Mouse (Mus musculus) lung, embryonic 14.5 days (tissue): ENCODE results near the gene Zfp791. TPM values are rescaled to one million over a fixed set of nuclear protein-coding genes. Genes with fewer than 3 reads are reported as not detected.

ENCODE experiments used
- ATAC-seq: fragments of 200-750 bp; cut with Nextera tagmentation; 2 replicates; pipeline ENCODE4 v1.8.0; 2017; ENCODE audit warnings: mild to moderate bottlenecking, moderate TSS enrichment, moderate library complexity; ENCODE audit not compliant: insufficient read depth
- DNase-seq: peaks from one replicate; pipeline ENCODE4 v3.0.0-alpha.2; 2015
- H3K27ac ChIP-seq: fragments of 300-500 bp; sonication (generic); 2 replicates; pipeline ENCODE4 v1.5.1; 2014; ENCODE audit warnings: low read depth, mild to moderate bottlenecking, moderate library complexity
- H3K27me3 ChIP-seq: fragments of 300-500 bp; sonication (generic); 2 replicates; pipeline ENCODE4 v1.6.1; 2014; ENCODE audit warnings: low read length, control low read depth; ENCODE audit not compliant: insufficient read depth
- H3K36me3 ChIP-seq: fragments of 300-500 bp; sonication (generic); 2 replicates; pipeline ENCODE4 v1.6.1; 2014; ENCODE audit warnings: control low read depth; ENCODE audit not compliant: insufficient read depth
- H3K4me1 ChIP-seq: fragments of 300-500 bp; sonication (generic); 2 replicates; pipeline ENCODE4 v1.6.1; 2014; ENCODE audit warnings: antibody characterized with exemption, control low read depth; ENCODE audit not compliant: insufficient read depth
- H3K4me2 ChIP-seq: fragments of 300-500 bp; sonication (generic); 2 replicates; pipeline ENCODE4 v1.6.1; 2014; ENCODE audit warnings: mild to moderate bottlenecking
- H3K4me3 ChIP-seq: fragments of 300-500 bp; sonication (generic); 2 replicates; pipeline ENCODE4 v1.5.1; 2014; ENCODE audit warnings: low read depth, low read length
- H3K9ac ChIP-seq: fragments of 300-500 bp; sonication (generic); 2 replicates; pipeline ENCODE4 v1.6.1; 2014
- H3K9me3 ChIP-seq: fragments of 300-500 bp; sonication (generic); 2 replicates; pipeline ENCODE4 v1.6.1; 2016; ENCODE audit warnings: low read depth, low read length, control low read depth
- CTCF ChIP-seq: IDR thresholded peaks from 2 replicates; pipeline ENCODE4 v1.5.1; 2016; ENCODE audit warnings: antibody characterized with exemption, low read depth
- WGBS: fragments of 180-500 bp; shearing (Covaris S2); extraction: QIAGEN DNeasy Blood & Tissue Kit; methylation state at CpG from one replicate; pipeline ENCODE4 v1.1.7; 2014; 5-methylcytosine and 5-hydroxymethylcytosine counted together
- microRNA-seq: library from miRNA; unstranded; fragments of <30 nt; microRNA quantifications from one replicate; pipeline ENCODE4, GENCODE M21; 2016; ENCODE audit warnings: borderline number of aligned reads
- polyA plus RNA-seq: library from polyadenylated mRNA; unstranded; fragments of >200 nt; fragmentation: Nextera tagmentation; extraction: Ambion mirVana; gene quantifications from 2 replicates; pipeline ENCODE4 v1.2.1, GENCODE M21; 2014

Zfp791 gene
- polyA plus RNA-seq, 1 experiment from 2014 or later = 1.7 TPM

- 100% methylated on average over 2 of the region's 2 CpGs for WGBS
- TF ChIP-seq CTCF = no peak
- no peak for ATAC-seq
- H3K27ac ChIP-seq = no peak overlapping the region
- no peaks in the 10 kb centered on the region for H3K27me3 ChIP-seq
- H3K4me2 ChIP-seq = no peak overlapping the region
- H3K4me1 ChIP-seq = peaks cover under 1% of the 10 kb centered on the region; the same call in 1 of the 2 replicates
- no peak overlapping the region for H3K9ac ChIP-seq
- no peaks in the 10 kb centered on the region for H3K9me3 ChIP-seq
- no peak for DNase-seq
- peaks cover 3% of the 10 kb centered on the region; the same call in 1 of the 2 replicates for H3K36me3 ChIP-seq
- H3K4me3 ChIP-seq = no peak overlapping the region
These were observed 55.7 kb downstream of the Zfp791 start for GRCm38 (mm10) chr8:85067155-85067554.

GRCm38 (mm10) chr8:85065213-85065612 is 57.7 kb downstream of the Zfp791 start:
- Histone ChIP-seq H3K4me3 (no peak overlapping the region), H3K27me3 (no peaks in the 10 kb centered on the region), H3K27ac (no peak overlapping the region), H3K9me3 (no peaks in the 10 kb centered on the region), H3K36me3 (peaks cover 3% of the 10 kb centered on the region; the same call in 1 of the 2 replicates), H3K4me1 (no peaks in the 10 kb centered on the region; the same call in 1 of the 2 replicates), H3K4me2 (no peak overlapping the region), H3K9ac (no peak overlapping the region)
- TF ChIP-seq CTCF = no peak
- DNase-seq (no peak), ATAC-seq (no peak)
- 20% methylated on average over 2 of the region's 2 CpGs for WGBS

- Histone ChIP-seq H3K9ac (no peak overlapping the region), H3K36me3 (peaks cover 8% of the 10 kb centered on the region; the same call in 1 of the 2 replicates), H3K4me3 (no peak overlapping the region), H3K9me3 (no peaks in the 10 kb centered on the region), H3K27ac (no peak overlapping the region), H3K27me3 (no peaks in the 10 kb centered on the region), H3K4me1 (no peaks in the 10 kb centered on the region; the same call in 1 of the 2 replicates), H3K4me2 (no peak overlapping the region)
- DNase-seq (no peak), ATAC-seq (no peak)
- no peak for TF ChIP-seq CTCF
- 93% methylated on average over 4 of the region's 4 CpGs for WGBS
These were observed 60.3 kb downstream of the Zfp791 start for GRCm38 (mm10) chr8:85062603-85063002.

- DNase-seq (peak; percentile 97), ATAC-seq (peak; percentile 92)
- H3K27ac ChIP-seq = no peak within 1 kb of the TSS
- H3K9ac ChIP-seq = peak within 1 kb of the TSS; percentile 68
- peak within 1 kb of the TSS; percentile 77 for H3K4me3 ChIP-seq
- no peaks in the 10 kb centered on the region; the same call in 1 of the 2 replicates for H3K4me1 ChIP-seq
- no peaks in the 10 kb centered on the region for H3K9me3 ChIP-seq
- TF ChIP-seq CTCF = no peak
- under 1% methylated on average over 52 of the region's 53 CpGs for WGBS
- no peaks in the 10 kb centered on the region for H3K27me3 ChIP-seq
- peaks cover 27% of the 10 kb centered on the region for H3K36me3 ChIP-seq
- H3K4me2 ChIP-seq = peak within 1 kb of the TSS; percentile 96
These were observed 62.8 kb downstream of the Zfp791 start, which contains the start of gene Fbxw9 for GRCm38 (mm10) chr8:85059879-85060616. Fbxw9 (plus strand) TSS chr8:85060055.

Small RNA genes lying within 50 kb of the gene (microRNA-seq; reads per million reads assigned to microRNA genes)
- gene Gm23388 (not detected), gene Mir7070 (not detected)

Other genes starting within 250 kb of the Zfp791 start
- gene Gcdh, start 229.2 kb downstream of the Zfp791 start, polyA plus RNA-seq = 28.1 and 30.4 TPM in 2 replicates
- gene Klf1, start 221.2 kb downstream of the Zfp791 start, polyA plus RNA-seq = 1.8 and 1.9 TPM in 2 replicates
- 12.0 and 15.3 TPM in 2 replicates for gene Dnase2a, start 214.5 kb downstream of the Zfp791 start, polyA plus RNA-seq
- 0.30 and 0.39 TPM in 2 replicates for gene Mast1, start 185.7 kb downstream of the Zfp791 start, polyA plus RNA-seq
- not detected in 2 replicates for gene Rtbdn, start 176.1 kb downstream of the Zfp791 start, polyA plus RNA-seq
- not detected in 2 replicates for gene Gm49661, start 153.7 kb downstream of the Zfp791 start, polyA plus RNA-seq
- gene Prdx2, start 153.5 kb downstream of the Zfp791 start, polyA plus RNA-seq = 819 and 843 TPM in 2 replicates
- gene Rnaseh2a, start 153.3 kb downstream of the Zfp791 start, polyA plus RNA-seq = 117 and 121 TPM in 2 replicates
- gene Junb, start 144.4 kb downstream of the Zfp791 start, polyA plus RNA-seq = 12.8 and 15.4 TPM in 2 replicates
- gene Hook2, start 132.5 kb downstream of the Zfp791 start, polyA plus RNA-seq = 15.2 and 18.0 TPM in 2 replicates
- not detected in 2 replicates for gene Best2, start 108.6 kb downstream of the Zfp791 start, polyA plus RNA-seq
- 97.2 and 98.0 TPM in 2 replicates for gene Asna1, start 97.8 kb downstream of the Zfp791 start, polyA plus RNA-seq
- 153 and 156 TPM in 2 replicates for gene Trir, start 96.3 kb downstream of the Zfp791 start, polyA plus RNA-seq
- 17.9 and 20.2 TPM in 2 replicates for gene Tnpo2, start 86.2 kb downstream of the Zfp791 start, polyA plus RNA-seq
- 23.1 and 23.7 TPM in 2 replicates for gene Fbxw9, start 63.0 kb downstream of the Zfp791 start, polyA plus RNA-seq
- gene Gm5741, start 55.1 kb downstream of the Zfp791 start, polyA plus RNA-seq = 0.72 TPM in 1 of 2 replicates, not detected in the other
- 60.3 and 61.5 TPM in 2 replicates for gene Dhps, start 51.3 kb downstream of the Zfp791 start, polyA plus RNA-seq
- gene Wdr83os, start 42.4 kb downstream of the Zfp791 start, polyA plus RNA-seq = 155 and 158 TPM in 2 replicates
- 42.9 and 45.3 TPM in 2 replicates for gene Wdr83, start 41.8 kb downstream of the Zfp791 start, polyA plus RNA-seq
- 32.7 and 33.9 TPM in 2 replicates for gene Man2b1, start 39.8 kb downstream of the Zfp791 start, polyA plus RNA-seq
- gene Cks1brt, start 28.8 kb upstream of the Zfp791 start, polyA plus RNA-seq = not detected in 2 replicates
- not detected in 2 replicates for gene Olfr371, start 102.9 kb upstream of the Zfp791 start, polyA plus RNA-seq
- 130 and 132 TPM in 2 replicates for gene Orc6, start 176.5 kb upstream of the Zfp791 start, polyA plus RNA-seq
- gene Vps35, start 176.7 kb upstream of the Zfp791 start, polyA plus RNA-seq = 135 and 137 TPM in 2 replicates